Mouse (Mus musculus) spleen, adult 2 months (tissue): ENCODE measurements around the gene Ccl24. TPM values are rescaled to one million over a fixed set of nuclear protein-coding genes. Genes with fewer than 3 reads are reported as not detected.
"Not testable (repeated sequence)": the region's sequence is repeated elsewhere in the genome, so short reads cannot be mapped to it uniquely, and the experiment has no call there.

Source experiments
- DNase-seq, 2 experiments: peaks; one replicate each; pipeline versions ENCODE4 v3.0.0 to v3.0.0-alpha.2; 2012 to 2021; ENCODE audit warnings: low spot score in 2 of 2, low read depth in 1 of 2
- H3K27ac ChIP-seq: fragments of 200-500 bp; 2 replicates; pipeline ENCODE4 v1.5.1; 2012; ENCODE audit warnings: low read length, inconsistent platforms; ENCODE audit not compliant: insufficient read depth
- H3K27me3 ChIP-seq: fragments of 200-500 bp; 2 replicates; pipeline ENCODE4 v1.6.1; 2012; ENCODE audit warnings: mild to moderate bottlenecking, moderate library complexity, low read length, inconsistent platforms; ENCODE audit not compliant: control insufficient read depth, insufficient read depth
- H3K36me3 ChIP-seq: fragments of 200-500 bp; 2 replicates; pipeline ENCODE4 v1.6.1; 2012; ENCODE audit warnings: mild to moderate bottlenecking, low read length, inconsistent platforms; ENCODE audit not compliant: control insufficient read depth, insufficient read depth
- H3K4me1 ChIP-seq: fragments of 200-500 bp; 2 replicates; pipeline ENCODE4 v1.6.1; 2011; ENCODE audit warnings: inconsistent platforms; ENCODE audit not compliant: control insufficient read depth, insufficient read depth, insufficient read length
- H3K4me3 ChIP-seq: fragments of 200-500 bp; 2 replicates; pipeline ENCODE4 v1.5.1; 2011; ENCODE audit warnings: mild to moderate bottlenecking, inconsistent platforms; ENCODE audit not compliant: insufficient read depth, insufficient read length; ENCODE audit errors: extremely low read depth
- CTCF ChIP-seq: fragments of 200-500 bp; IDR thresholded peaks from 2 replicates; pipeline ENCODE4 v1.5.1; 2011; ENCODE audit warnings: mild to moderate bottlenecking, inconsistent platforms; ENCODE audit not compliant: insufficient read depth, insufficient read length, insufficient replicate concordance; ENCODE audit errors: extremely low read depth
- POLR2A ChIP-seq: fragments of 200-500 bp; IDR thresholded peaks from 2 replicates; pipeline ENCODE4 v1.6.1; 2011; ENCODE audit warnings: low read depth, low read length, inconsistent platforms
- WGBS: fragments of 180-500 bp; shearing (Covaris S2); methylation state at CpG from one replicate; pipeline ENCODE4 v1.1.7; 2018; 5-methylcytosine and 5-hydroxymethylcytosine counted together
- polyA plus RNA-seq: library from polyadenylated mRNA; depleted of rRNA; stranded (reverse); fragments of >200 nt; gene quantifications from 2 replicates; pipeline ENCODE4 v1.2.3, GENCODE M21; 2012; rRNA removed

Ccl24 gene
- 1.0 and 2.8 TPM in 2 replicates for polyA plus RNA-seq

GRCm38 (mm10) chr5:135573006-135573405, at the start of gene Ccl24:
Ccl24 (minus strand) TSS chr5:135573049.
- H3K4me3 ChIP-seq, result no peak within 1 kb of the TSS
- no peak for DNase-seq
- no peaks in the 10 kb centered on the region for H3K36me3 ChIP-seq
- H3K27ac ChIP-seq, result no peak within 1 kb of the TSS
- TF ChIP-seq CTCF (no peak), POLR2A (no peak)
- H3K4me1 ChIP-seq, result no peaks in the 10 kb centered on the region
- 17% methylated on average over 6 of the region's 6 CpGs for WGBS
- no peaks in the 10 kb centered on the region for H3K27me3 ChIP-seq

- H3K36me3 ChIP-seq, result no peaks in the 10 kb centered on the region
- H3K4me1 ChIP-seq, result no peaks in the 10 kb centered on the region
- H3K4me3 ChIP-seq, result no peak overlapping the region
- no peak overlapping the region for H3K27ac ChIP-seq
- H3K27me3 ChIP-seq, result no peaks in the 10 kb centered on the region
- TF ChIP-seq POLR2A, result no peak
- no peak for TF ChIP-seq CTCF
- 86% methylated on average over 10 of the region's 10 CpGs for WGBS
- no peak for DNase-seq
Observed at GRCm38 (mm10) chr5:135621725-135622124, 48.9 kb upstream of the Ccl24 start.

GRCm38 (mm10) chr5:135620526-135620925, 47.7 kb upstream of the Ccl24 start:
- no peaks in the 10 kb centered on the region for H3K36me3 ChIP-seq
- no peaks in the 10 kb centered on the region for H3K4me1 ChIP-seq
- TF ChIP-seq POLR2A (no peak), CTCF (no peak)
- no peak overlapping the region for H3K27ac ChIP-seq
- no peaks in the 10 kb centered on the region for H3K27me3 ChIP-seq
- no peak for DNase-seq
- WGBS, result 86% methylated on average over 9 of the region's 9 CpGs
- H3K4me3 ChIP-seq, result no peak overlapping the region

GRCm38 (mm10) chr5:135619741-135620140, 46.9 kb upstream of the Ccl24 start:
- not testable (repeated sequence) for H3K27me3 ChIP-seq, H3K4me3 ChIP-seq
- 85% methylated on average over 10 of the region's 10 CpGs for WGBS

DNA sequence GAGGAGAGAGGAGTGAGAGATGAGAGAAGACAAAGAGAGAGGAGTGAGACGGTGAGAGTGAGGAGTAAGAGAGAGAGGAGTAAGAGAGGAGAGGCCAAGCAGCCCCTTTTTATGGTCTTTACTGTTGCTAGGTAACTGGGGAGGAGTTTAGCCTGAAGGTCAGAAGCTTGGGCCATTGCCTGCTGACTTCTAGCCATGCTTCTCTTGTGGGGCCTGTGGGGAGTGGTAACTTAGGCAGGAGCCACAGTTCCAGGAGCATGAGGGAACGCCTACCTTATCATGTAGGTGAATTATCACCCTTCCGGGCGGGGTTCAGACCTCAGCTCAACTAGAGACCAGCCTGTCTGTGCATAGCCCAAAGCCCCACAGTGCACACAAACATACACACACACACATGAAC, 36.9 kb upstream of the Ccl24 start:
- no peak for DNase-seq
- H3K36me3 ChIP-seq, result no peaks in the 10 kb centered on the region
- no peaks in the 10 kb centered on the region for H3K4me1 ChIP-seq
- no peak overlapping the region for H3K27ac ChIP-seq
- WGBS, result 74% methylated on average over 4 of the region's 4 CpGs
- no peaks in the 10 kb centered on the region for H3K27me3 ChIP-seq
- H3K4me3 ChIP-seq, result no peak overlapping the region
- TF ChIP-seq CTCF, result no peak
- no peak for TF ChIP-seq POLR2A

More at GRCm38 (mm10) chr5:135619741-135620140, 46.9 kb upstream of the Ccl24 start:
- not testable (repeated sequence) for H3K4me1 ChIP-seq, DNase-seq, H3K27ac ChIP-seq, H3K36me3 ChIP-seq

- Histone ChIP-seq H3K4me3 (no peak overlapping the region), H3K4me1 (no peaks in the 10 kb centered on the region), H3K36me3 (no peaks in the 10 kb centered on the region), H3K27me3 (no peaks in the 10 kb centered on the region), H3K27ac (no peak overlapping the region)
- WGBS, result 50% methylated on average over 1 of the region's 1 CpGs
- TF ChIP-seq POLR2A (no peak), CTCF (no peak)
- DNase-seq, result no peak
Observed at GRCm38 (mm10) chr5:135607581-135607980, 34.7 kb upstream of the Ccl24 start.

DNA sequence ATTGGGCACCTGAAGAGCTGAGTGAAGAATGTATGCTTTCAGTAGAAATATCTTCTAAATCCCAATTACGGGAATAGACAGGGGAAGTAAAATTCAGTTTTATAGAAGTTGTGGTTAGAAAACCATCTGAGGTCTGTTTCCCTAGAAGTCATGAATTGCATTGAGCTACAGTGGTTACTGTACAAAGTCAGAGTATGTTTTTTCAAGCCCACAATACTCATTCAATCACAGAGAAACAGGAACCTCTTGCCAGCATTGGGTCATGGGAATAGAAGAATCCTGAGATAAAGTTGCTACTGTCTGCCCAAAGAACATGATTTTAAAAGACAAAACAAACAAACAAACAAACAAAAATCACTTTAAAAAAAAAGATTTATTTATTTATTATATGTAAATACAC, 33.9 kb upstream of the Ccl24 start:
- WGBS, result no CpG with 5 or more reads among the region's 1 CpGs
- H3K4me3 ChIP-seq, H3K27ac ChIP-seq, H3K27me3 ChIP-seq, H3K36me3 ChIP-seq, H3K4me1 ChIP-seq, DNase-seq: not testable (repeated sequence)

GRCm38 (mm10) chr5:135604643-135605042, 31.8 kb upstream of the Ccl24 start:
- not testable (repeated sequence) for H3K27ac ChIP-seq, H3K36me3 ChIP-seq, H3K4me1 ChIP-seq, H3K27me3 ChIP-seq, H3K4me3 ChIP-seq, DNase-seq
- no CpG with 5 or more reads among the region's 1 CpGs for WGBS
